Mouse (Mus musculus): ENCODE data around the gene Adgrv1. TPM values are rescaled to one million over a fixed set of nuclear protein-coding genes. Genes with fewer than 3 reads are reported as not detected.
A peak's percentile ranks its signal among the peaks of the same experiment; 100 is the strongest.

Gene Adgrv1
- polyA plus RNA-seq, 1 experiment from 2014 or later: 1.4 TPM

GRCm38 (mm10) chr13:81211436-81211835 is 421.5 kb downstream of the Adgrv1 start:
- Histone ChIP-seq H3K4me2 (replicated peaks; ENCODE audit: low read depth) (no peak overlapping the region), H3K36me3 (ENCODE audit: control insufficient read depth, insufficient read depth, low read length) (no peaks in the 10 kb centered on the region), H3K9ac (ENCODE audit: low read length) (no peak overlapping the region), H3K27me3 (ENCODE audit: control insufficient read depth, insufficient read depth, low read length) (no peaks in the 10 kb centered on the region), H3K27ac (replicated peaks) (no peak overlapping the region), H3K4me3 (ENCODE audit: low read depth, low read length) (no peak overlapping the region), H3K4me1 (replicated peaks; ENCODE audit: control insufficient read depth, insufficient read depth) (no peaks in the 10 kb centered on the region), H3K9me3 (ENCODE audit: control insufficient read depth, low read length) (no peaks in the 10 kb centered on the region)
- DNase-seq (ENCODE audit: low spot score) (no peak), ATAC-seq (ENCODE audit: low FRiP score, low TSS enrichment) (no peak)
- WGBS: 44% methylated on average over 1 of the region's 1 CpGs
- TF ChIP-seq CTCF (IDR thresholded peaks at IDR 0.05; ENCODE audit: low read depth) (no peak), EP300 (optimal IDR thresholded peaks at IDR 0.05) (no peak)

GRCm38 (mm10) chr13:81210516-81210915 is 422.4 kb downstream of the Adgrv1 start:
- no peak overlapping the region for H3K4me3 ChIP-seq (ENCODE audit: low read depth, low read length)
- no peak for DNase-seq (ENCODE audit: low spot score)
- 92% methylated on average over 2 of the region's 2 CpGs for WGBS
- H3K27ac ChIP-seq (replicated peaks): no peak overlapping the region
- no peak for TF ChIP-seq EP300 (optimal IDR thresholded peaks at IDR 0.05)
- no peak for TF ChIP-seq CTCF (IDR thresholded peaks at IDR 0.05; ENCODE audit: low read depth)
- ATAC-seq (ENCODE audit: low FRiP score, low TSS enrichment): no peak
- no peak overlapping the region for H3K4me2 ChIP-seq (replicated peaks; ENCODE audit: low read depth)
- no peaks in the 10 kb centered on the region for H3K36me3 ChIP-seq (ENCODE audit: control insufficient read depth, insufficient read depth, low read length)
- no peaks in the 10 kb centered on the region for H3K9me3 ChIP-seq (ENCODE audit: control insufficient read depth, low read length)
- no peak overlapping the region for H3K9ac ChIP-seq (ENCODE audit: low read length)
- no peaks in the 10 kb centered on the region for H3K27me3 ChIP-seq (ENCODE audit: control insufficient read depth, insufficient read depth, low read length)
- H3K4me1 ChIP-seq (replicated peaks; ENCODE audit: control insufficient read depth, insufficient read depth): no peaks in the 10 kb centered on the region

- Histone ChIP-seq H3K4me3 (ENCODE audit: low read depth, low read length) (no peak overlapping the region), H3K9ac (ENCODE audit: low read length) (no peak overlapping the region), H3K27ac (replicated peaks) (no peak overlapping the region), H3K27me3 (ENCODE audit: control insufficient read depth, insufficient read depth, low read length) (no peaks in the 10 kb centered on the region), H3K9me3 (ENCODE audit: control insufficient read depth, low read length) (no peaks in the 10 kb centered on the region), H3K4me1 (replicated peaks; ENCODE audit: control insufficient read depth, insufficient read depth) (no peaks in the 10 kb centered on the region), H3K36me3 (ENCODE audit: control insufficient read depth, insufficient read depth, low read length) (no peaks in the 10 kb centered on the region), H3K4me2 (replicated peaks; ENCODE audit: low read depth) (no peak overlapping the region)
- no peak for ATAC-seq (ENCODE audit: low FRiP score, low TSS enrichment)
- DNase-seq (ENCODE audit: low spot score): no peak
- no peak for TF ChIP-seq CTCF (IDR thresholded peaks at IDR 0.05; ENCODE audit: low read depth)
- no peak for TF ChIP-seq EP300 (optimal IDR thresholded peaks at IDR 0.05)
- WGBS: 74% methylated on average over 3 of the region's 3 CpGs
Observed at GRCm38 (mm10) chr13:81209815-81210214, 423.1 kb downstream of the Adgrv1 start.

- ATAC-seq (ENCODE audit: low FRiP score, low TSS enrichment) (no peak), DNase-seq (ENCODE audit: low spot score) (no peak)
- Histone ChIP-seq H3K9me3 (ENCODE audit: control insufficient read depth, low read length) (no peaks in the 10 kb centered on the region), H3K27me3 (ENCODE audit: control insufficient read depth, insufficient read depth, low read length) (no peaks in the 10 kb centered on the region), H3K36me3 (ENCODE audit: control insufficient read depth, insufficient read depth, low read length) (no peaks in the 10 kb centered on the region), H3K9ac (ENCODE audit: low read length) (no peak overlapping the region), H3K4me2 (replicated peaks; ENCODE audit: low read depth) (no peak overlapping the region), H3K27ac (replicated peaks) (no peak overlapping the region), H3K4me3 (ENCODE audit: low read depth, low read length) (no peak overlapping the region), H3K4me1 (replicated peaks; ENCODE audit: control insufficient read depth, insufficient read depth) (no peaks in the 10 kb centered on the region)
- 46% methylated on average over 1 of the region's 1 CpGs for WGBS
- TF ChIP-seq EP300 (optimal IDR thresholded peaks at IDR 0.05): no peak
- no peak for TF ChIP-seq CTCF (IDR thresholded peaks at IDR 0.05; ENCODE audit: low read depth)
Observed at GRCm38 (mm10) chr13:81208106-81208613, 424.8 kb downstream of the Adgrv1 start.

- TF ChIP-seq EP300 (optimal IDR thresholded peaks at IDR 0.05): no peak
- TF ChIP-seq CTCF (IDR thresholded peaks at IDR 0.05; ENCODE audit: low read depth): no peak
- H3K9me3 ChIP-seq (ENCODE audit: control insufficient read depth, low read length): no peaks in the 10 kb centered on the region
- no peaks in the 10 kb centered on the region for H3K27me3 ChIP-seq (ENCODE audit: control insufficient read depth, insufficient read depth, low read length)
- ATAC-seq (ENCODE audit: low FRiP score, low TSS enrichment) (no peak), DNase-seq (ENCODE audit: low spot score) (no peak)
- 0 out of 2 replicates have a peak overlapping the region, but pooled peaks have one; percentile 17 for H3K4me2 ChIP-seq (replicated peaks; ENCODE audit: low read depth)
- no peaks in the 10 kb centered on the region for H3K36me3 ChIP-seq (ENCODE audit: control insufficient read depth, insufficient read depth, low read length)
- 64% methylated on average over 12 of the region's 12 CpGs for WGBS
- 0 out of 2 replicates have a peak overlapping the region, but pooled peaks have one; percentile 13 for H3K27ac ChIP-seq (replicated peaks)
- H3K4me3 ChIP-seq (ENCODE audit: low read depth, low read length): no peak overlapping the region
- no peaks in the 10 kb centered on the region for H3K4me1 ChIP-seq (replicated peaks; ENCODE audit: control insufficient read depth, insufficient read depth)
- H3K9ac ChIP-seq (ENCODE audit: low read length): no peak overlapping the region
Observed at GRCm38 (mm10) chr13:81181966-81182908, 450.7 kb downstream of the Adgrv1 start.

- Histone ChIP-seq H3K36me3 (ENCODE audit: control insufficient read depth, insufficient read depth, low read length) (no peaks in the 10 kb centered on the region), H3K9me3 (ENCODE audit: control insufficient read depth, low read length) (no peaks in the 10 kb centered on the region), H3K4me1 (replicated peaks; ENCODE audit: control insufficient read depth, insufficient read depth) (no peaks in the 10 kb centered on the region), H3K27me3 (ENCODE audit: control insufficient read depth, insufficient read depth, low read length) (no peaks in the 10 kb centered on the region), H3K4me3 (ENCODE audit: low read depth, low read length) (no peak overlapping the region), H3K27ac (replicated peaks) (no peak overlapping the region), H3K9ac (ENCODE audit: low read length) (no peak overlapping the region), H3K4me2 (replicated peaks; ENCODE audit: low read depth) (no peak overlapping the region)
- 56% methylated on average over 4 of the region's 4 CpGs for WGBS
- DNase-seq (ENCODE audit: low spot score) (no peak), ATAC-seq (ENCODE audit: low FRiP score, low TSS enrichment) (no peak)
- TF ChIP-seq EP300 (optimal IDR thresholded peaks at IDR 0.05): no peak
- no peak for TF ChIP-seq CTCF (IDR thresholded peaks at IDR 0.05; ENCODE audit: low read depth)
Observed at GRCm38 (mm10) chr13:81181459-81181858, 451.5 kb downstream of the Adgrv1 start.

Measured in stomach, postnatal 0 days (tissue).